Mouse (Mus musculus) liver, embryonic 12.5 days (tissue): ENCODE measurements at regions not wholly inside any gene's neighbourhood (a gene's known extent, or its start where the extent isn't known, plus 50 kb on each side); places are given as distances from the start of the nearest gene placed in this dataset.

Experiments used
- ATAC-seq: fragments of 200-750 bp; cut with Nextera tagmentation; 2 replicates; pipeline ENCODE4 v1.8.0; 2017; ENCODE audit warnings: moderate number of reproducible peaks, mild to moderate bottlenecking, moderate library complexity
- H3K27ac ChIP-seq: fragments of 300-500 bp; sonication (generic); 2 replicates; pipeline ENCODE4 v1.5.1; 2016; ENCODE audit warnings: mild to moderate bottlenecking
- H3K27me3 ChIP-seq: fragments of 300-500 bp; sonication (generic); replicated peaks from 2 replicates; pipeline ENCODE4 v1.6.1; 2016; ENCODE audit warnings: mild to moderate bottlenecking, moderate library complexity
- H3K36me3 ChIP-seq: fragments of 300-500 bp; sonication (generic); 2 replicates; pipeline ENCODE4 v1.6.1; 2016; ENCODE audit warnings: mild to moderate bottlenecking, moderate library complexity
- H3K4me1 ChIP-seq: fragments of 300-500 bp; sonication (generic); 2 replicates; pipeline ENCODE4 v1.6.1; 2016
- H3K4me2 ChIP-seq: fragments of 300-500 bp; sonication (generic); 2 replicates; pipeline ENCODE4 v1.6.1; 2016; ENCODE audit warnings: mild to moderate bottlenecking, moderate library complexity
- H3K4me3 ChIP-seq: fragments of 300-500 bp; sonication (generic); 2 replicates; pipeline ENCODE4 v1.5.1; 2016; ENCODE audit warnings: mild to moderate bottlenecking, moderate library complexity
- H3K9ac ChIP-seq: fragments of 300-500 bp; sonication (generic); 2 replicates; pipeline ENCODE4 v1.6.1; 2016; ENCODE audit warnings: mild to moderate bottlenecking, moderate library complexity
- H3K9me3 ChIP-seq: fragments of 300-500 bp; sonication (generic); replicated peaks from 2 replicates; pipeline ENCODE4 v1.6.1; 2016; ENCODE audit warnings: mild to moderate bottlenecking, moderate library complexity
- WGBS: fragments of 180-500 bp; shearing (Covaris S2); methylation state at CpG from one replicate; pipeline ENCODE4 v1.1.7; 2016; ENCODE audit not compliant: insufficient replicate concordance; 5-methylcytosine and 5-hydroxymethylcytosine counted together

GRCm38 (mm10) chr3:128149216-128149615 is 253.1 kb upstream of the Fam241a start:
- WGBS = 58% methylated on average over 8 of the region's 8 CpGs
- Histone ChIP-seq H3K36me3 (no peaks in the 10 kb centered on the region), H3K4me3 (no peak overlapping the region), H3K27me3 (no peaks in the 10 kb centered on the region), H3K9me3 (0 out of 2 replicates have a peak, but pooled peaks cover 3% of the 10 kb centered on the region), H3K4me2 (no peak overlapping the region), H3K4me1 (no peaks in the 10 kb centered on the region), H3K27ac (no peak overlapping the region), H3K9ac (no peak overlapping the region)
- no peak for ATAC-seq

GRCm38 (mm10) chr3:128145329-128145728 is 249.2 kb upstream of the Fam241a start:
- Histone ChIP-seq H3K27me3 (no peaks in the 10 kb centered on the region), H3K4me2 (no peak overlapping the region), H3K4me1 (no peaks in the 10 kb centered on the region), H3K4me3 (no peak overlapping the region), H3K9me3 (0 out of 2 replicates have a peak, but pooled peaks cover 3% of the 10 kb centered on the region), H3K27ac (no peak overlapping the region), H3K9ac (no peak overlapping the region), H3K36me3 (no peaks in the 10 kb centered on the region)
- ATAC-seq = no peak
- 73% methylated on average over 7 of the region's 7 CpGs for WGBS

- no peaks in the 10 kb centered on the region for H3K27me3 ChIP-seq
- ATAC-seq = 0 out of 2 replicates have a peak, but pooled peaks have one; percentile 52
Measured at GRCm38 (mm10) chr3:128127836-128128235, 231.7 kb upstream of the Fam241a start.

GRCm38 (mm10) chr3:128126664-128127063 is 230.5 kb upstream of the Fam241a start:
- WGBS = 25% methylated on average over 3 of the region's 3 CpGs
- no peaks in the 10 kb centered on the region for H3K27me3 ChIP-seq
- no peak overlapping the region for H3K9ac ChIP-seq
- H3K36me3 ChIP-seq = no peaks in the 10 kb centered on the region
- H3K4me2 ChIP-seq = no peak overlapping the region
- H3K4me1 ChIP-seq = no peaks in the 10 kb centered on the region
- no peak for ATAC-seq
- H3K4me3 ChIP-seq = no peak overlapping the region
- H3K27ac ChIP-seq = no peak overlapping the region
- no peaks in the 10 kb centered on the region for H3K9me3 ChIP-seq

More at GRCm38 (mm10) chr3:128127836-128128235, 231.7 kb upstream of the Fam241a start:
- H3K36me3 ChIP-seq = no peaks in the 10 kb centered on the region
- H3K4me2 ChIP-seq = no peak overlapping the region
- no peak overlapping the region for H3K9ac ChIP-seq
- H3K4me3 ChIP-seq = no peak overlapping the region
- H3K9me3 ChIP-seq = no peaks in the 10 kb centered on the region
- 55% methylated on average over 5 of the region's 5 CpGs for WGBS
- no peaks in the 10 kb centered on the region for H3K4me1 ChIP-seq
- no peak overlapping the region for H3K27ac ChIP-seq

GRCm38 (mm10) chr3:128122111-128122510 is 226.0 kb upstream of the Fam241a start:
- WGBS = 65% methylated on average over 6 of the region's 6 CpGs
- Histone ChIP-seq H3K4me1 (no peaks in the 10 kb centered on the region), H3K36me3 (no peaks in the 10 kb centered on the region), H3K27ac (no peak overlapping the region), H3K4me2 (no peak overlapping the region), H3K4me3 (no peak overlapping the region), H3K9me3 (no peaks in the 10 kb centered on the region), H3K27me3 (no peaks in the 10 kb centered on the region), H3K9ac (no peak overlapping the region)
- ATAC-seq = no peak

GRCm38 (mm10) chr3:128120647-128121440 is 224.7 kb upstream of the Fam241a start:
- Histone ChIP-seq H3K4me2 (no peak overlapping the region), H3K36me3 (no peaks in the 10 kb centered on the region), H3K27me3 (no peaks in the 10 kb centered on the region), H3K27ac (no peak overlapping the region), H3K9me3 (no peaks in the 10 kb centered on the region), H3K4me3 (no peak overlapping the region), H3K9ac (no peak overlapping the region), H3K4me1 (no peaks in the 10 kb centered on the region)
- WGBS = 72% methylated on average over 6 of the region's 6 CpGs
- ATAC-seq = no peak

- WGBS = 52% methylated on average over 3 of the region's 3 CpGs
- Histone ChIP-seq H3K4me2 (no peak overlapping the region), H3K4me3 (no peak overlapping the region), H3K27me3 (no peaks in the 10 kb centered on the region), H3K27ac (no peak overlapping the region), H3K9me3 (no peaks in the 10 kb centered on the region), H3K4me1 (no peaks in the 10 kb centered on the region), H3K36me3 (no peaks in the 10 kb centered on the region), H3K9ac (no peak overlapping the region)
- no peak for ATAC-seq
Measured at GRCm38 (mm10) chr3:128113209-128113608, 217.1 kb upstream of the Fam241a start.

- no peak for ATAC-seq
- H3K9ac ChIP-seq = no peak overlapping the region
- no peak overlapping the region for H3K4me2 ChIP-seq
- H3K27me3 ChIP-seq = no peaks in the 10 kb centered on the region
- H3K27ac ChIP-seq = no peak overlapping the region
- H3K4me1 ChIP-seq = no peaks in the 10 kb centered on the region
- WGBS = 65% methylated on average over 2 of the region's 2 CpGs
- no peaks in the 10 kb centered on the region for H3K36me3 ChIP-seq
- no peaks in the 10 kb centered on the region for H3K9me3 ChIP-seq
- H3K4me3 ChIP-seq = no peak overlapping the region
Measured at GRCm38 (mm10) chr3:128110406-128110805, 214.3 kb upstream of the Fam241a start.

- Histone ChIP-seq H3K4me3 (no peak overlapping the region), H3K9ac (no peak overlapping the region), H3K36me3 (no peaks in the 10 kb centered on the region), H3K9me3 (no peaks in the 10 kb centered on the region), H3K4me1 (no peaks in the 10 kb centered on the region), H3K27me3 (no peaks in the 10 kb centered on the region), H3K27ac (no peak overlapping the region), H3K4me2 (no peak overlapping the region)
- no peak for ATAC-seq
- 74% methylated on average over 6 of the region's 6 CpGs for WGBS
Measured at GRCm38 (mm10) chr3:128104516-128104915, 208.4 kb upstream of the Fam241a start.

- no peaks in the 10 kb centered on the region for H3K4me1 ChIP-seq
- no peaks in the 10 kb centered on the region for H3K27me3 ChIP-seq
- H3K4me3 ChIP-seq = no peak overlapping the region
- H3K36me3 ChIP-seq = no peaks in the 10 kb centered on the region
- no peaks in the 10 kb centered on the region for H3K9me3 ChIP-seq
- no peak overlapping the region for H3K9ac ChIP-seq
- H3K27ac ChIP-seq = no peak overlapping the region
- H3K4me2 ChIP-seq = no peak overlapping the region
- ATAC-seq = peak; percentile 32; the same call in 1 of the 2 replicates
Measured at GRCm38 (mm10) chr3:128093046-128093445, 196.9 kb upstream of the Fam241a start.

- ATAC-seq = no peak
- H3K4me3 ChIP-seq = no peak overlapping the region
- H3K27ac ChIP-seq = no peak overlapping the region
- no peaks in the 10 kb centered on the region for H3K4me1 ChIP-seq
- H3K27me3 ChIP-seq = no peaks in the 10 kb centered on the region
- H3K4me2 ChIP-seq = no peak overlapping the region
- no peaks in the 10 kb centered on the region for H3K36me3 ChIP-seq
- H3K9me3 ChIP-seq = no peaks in the 10 kb centered on the region
- no peak overlapping the region for H3K9ac ChIP-seq
- WGBS = 36% methylated on average over 4 of the region's 4 CpGs
Measured at GRCm38 (mm10) chr3:128088207-128088606, 192.1 kb upstream of the Fam241a start.

GRCm38 (mm10) chr3:128087163-128087562 is 191.0 kb upstream of the Fam241a start:
- no peak for ATAC-seq
- Histone ChIP-seq H3K27me3 (no peaks in the 10 kb centered on the region), H3K9ac (no peak overlapping the region), H3K27ac (no peak overlapping the region), H3K4me2 (no peak overlapping the region), H3K9me3 (no peaks in the 10 kb centered on the region), H3K4me1 (no peaks in the 10 kb centered on the region), H3K4me3 (no peak overlapping the region), H3K36me3 (no peaks in the 10 kb centered on the region)
- WGBS = 68% methylated on average over 10 of the region's 10 CpGs

GRCm38 (mm10) chr3:128082463-128082862 is 186.3 kb upstream of the Fam241a start:
- Histone ChIP-seq H3K4me3 (no peak overlapping the region), H3K9me3 (no peaks in the 10 kb centered on the region), H3K36me3 (no peaks in the 10 kb centered on the region), H3K9ac (no peak overlapping the region), H3K27me3 (no peaks in the 10 kb centered on the region), H3K4me2 (no peak overlapping the region), H3K4me1 (no peaks in the 10 kb centered on the region), H3K27ac (no peak overlapping the region)
- WGBS = 64% methylated on average over 6 of the region's 6 CpGs
- ATAC-seq = no peak
